In genomic region chr13:100493313-100493712, GRCm38 (mm10) we compare ENCODE assay signal across 14 mouse cellular contexts. TPM values are rescaled to one million over a fixed set of nuclear protein-coding genes. Genes with fewer than 3 reads are reported as not detected.
DNase-seq lines count a peak whose midpoint lies in the region; ATAC-seq and TF ChIP-seq lines count a peak whose summit lies in the region.
"Had no signal": no experiment of that assay in that cellular context is flagged by ENCODE, and none has a peak within 500 bp of the region (broad histone marks: within the 10 kb centered on the region; RNA-seq: fewer than 3 reads in every experiment).

No protein-coding gene starts in this region.

- ATAC-seq in CD4-positive, CD25-positive, alpha-beta regulatory T cell, adult 4 months = no peak
- ATAC-seq in stomach, postnatal 0 days (ENCODE audit: low FRiP score, low TSS enrichment) = peak; percentile 78
- ATAC-seq in midbrain, embryonic 13.5 days = no peak
- ATAC-seq in cerebellum, adult (ENCODE audit: insufficient number of reproducible peaks, low FRiP score, low TSS enrichment) = no peak

- peaks cover 16% of the 10 kb centered on the region for H3K36me3 ChIP-seq in limb, embryonic 10.5 days
- no peaks in the 10 kb centered on the region; the same call in 1 of the 2 replicates for H3K36me3 ChIP-seq in stomach, postnatal 0 days (ENCODE audit: control insufficient read depth, insufficient read depth, low read length)
- peaks cover 9% of the 10 kb centered on the region for H3K36me3 ChIP-seq in midbrain, embryonic 13.5 days

- H3K4me1 ChIP-seq in lung, adult 2 months (ENCODE audit: control insufficient read depth, insufficient read depth, low read length) = no peaks in the 10 kb centered on the region; the same call in 1 of the 2 replicates
- H3K4me1 ChIP-seq in limb, embryonic 10.5 days = peaks cover 5% of the 10 kb centered on the region
- H3K4me1 ChIP-seq in stomach, postnatal 0 days (replicated peaks; ENCODE audit: control insufficient read depth, insufficient read depth) = no peaks in the 10 kb centered on the region
- peaks cover 14% of the 10 kb centered on the region for H3K4me1 ChIP-seq in midbrain, embryonic 13.5 days (replicated peaks)

- H3K4me2 ChIP-seq in stomach, postnatal 0 days (replicated peaks; ENCODE audit: low read depth) = no peak overlapping the region
- H3K4me2 ChIP-seq in midbrain, embryonic 13.5 days (replicated peaks) = no peak overlapping the region

- TF ChIP-seq CTCF in lung, adult 2 months (IDR thresholded peaks at IDR 0.05; ENCODE audit: insufficient read depth, low read length) = no peak
- TF ChIP-seq CTCF in stomach, postnatal 0 days (IDR thresholded peaks at IDR 0.05; ENCODE audit: low read depth) = no peak

- H3K4me3 ChIP-seq in lung, adult 2 months (replicated peaks; ENCODE audit: extremely low read depth, low read depth, low read length) = no peak overlapping the region
- no peak overlapping the region for H3K4me3 ChIP-seq in limb, embryonic 10.5 days
- no peak overlapping the region for H3K4me3 ChIP-seq in stomach, postnatal 0 days (ENCODE audit: low read depth, low read length)
- H3K4me3 ChIP-seq in midbrain, embryonic 13.5 days (replicated peaks) = no peak overlapping the region

- H3K9me3 ChIP-seq in limb, embryonic 10.5 days (replicated peaks) = no peaks in the 10 kb centered on the region
- H3K9me3 ChIP-seq in stomach, postnatal 0 days (ENCODE audit: control insufficient read depth, low read length) = no peaks in the 10 kb centered on the region
- H3K9me3 ChIP-seq in midbrain, embryonic 13.5 days = no peaks in the 10 kb centered on the region
- H3K9me3 ChIP-seq: liver, embryonic 13.5 days; neural tube, embryonic 13.5 days had no signal

- no peaks in the 10 kb centered on the region for H3K27me3 ChIP-seq in limb, embryonic 10.5 days (ENCODE audit: low read depth, poor library complexity, severe bottlenecking)
- no peaks in the 10 kb centered on the region for H3K27me3 ChIP-seq in stomach, postnatal 0 days (ENCODE audit: control insufficient read depth, insufficient read depth, low read length)
- H3K27me3 ChIP-seq in midbrain, embryonic 13.5 days = no peaks in the 10 kb centered on the region
- H3K27me3 ChIP-seq: liver, embryonic 13.5 days; neural tube, embryonic 13.5 days had no signal

- H3K9ac ChIP-seq in stomach, postnatal 0 days (ENCODE audit: low read length) = no peak overlapping the region
- H3K9ac ChIP-seq in midbrain, embryonic 13.5 days (replicated peaks) = no peak overlapping the region
- H3K9ac ChIP-seq: liver, embryonic 13.5 days; neural tube, embryonic 13.5 days had no signal

- peak; percentile 20 for DNase-seq in CD4-positive, CD25-positive, alpha-beta regulatory T cell, adult 2 months (ENCODE audit: low read depth, low spot score)
- DNase-seq in lung, postnatal 10 days = peak; percentile 6
- no peak for DNase-seq in lung, adult 2 months
- DNase-seq in limb, embryonic 10.5 days (ENCODE audit: low spot score) = peak; percentile 25
- peak; percentile 51 for DNase-seq in stomach, postnatal 0 days (ENCODE audit: low spot score)
- DNase-seq: adrenal gland, adult 8-10 months; gastrocnemius, postnatal 36 days; kidney, postnatal 25 days; liver, embryonic 13.5 days had no signal

- no peak for TF ChIP-seq EP300 in stomach, postnatal 0 days (optimal IDR thresholded peaks at IDR 0.05)

- 46% methylated on average over 8 of the region's 8 CpGs for WGBS in lung, adult 2 months
- 78% methylated on average over 8 of the region's 8 CpGs for WGBS in limb, embryonic 10.5 days
- 59% methylated on average over 8 of the region's 8 CpGs for WGBS in stomach, postnatal 0 days
- WGBS in midbrain, embryonic 13.5 days = 79% methylated on average over 8 of the region's 8 CpGs

- TF ChIP-seq POLR2A in lung, adult 2 months (IDR thresholded peaks at IDR 0.05; ENCODE audit: borderline replicate concordance, extremely low read depth, low read depth, low read length) = no peak

- no peak overlapping the region for H3K27ac ChIP-seq in limb, embryonic 10.5 days
- 0 out of 2 replicates have a peak overlapping the region, but pooled peaks have one; percentile 14 for H3K27ac ChIP-seq in stomach, postnatal 0 days (replicated peaks)
- no peak overlapping the region for H3K27ac ChIP-seq in midbrain, embryonic 13.5 days
- H3K27ac ChIP-seq: left cerebral cortex, adult 2 months; liver, embryonic 13.5 days; neural tube, embryonic 13.5 days had no signal

RNA-seq across cellular contexts. Expression of gene Gtf2h2, which starts 0.9 kb away (rescaled TPM):
- 10 to 100 TPM; 59.2 to 59.8 TPM for polyA plus RNA-seq in CD4-positive, CD25-positive, alpha-beta regulatory T cell, adult 4 months (2017; shearing (Covaris generic))
- polyA plus RNA-seq in lung, adult 2 months (2012; rRNA removed) = 16.9 and 17.2 TPM in 2 replicates
- 91.7 and 99.3 TPM in 2 replicates for polyA plus RNA-seq in limb, embryonic 10.5 days (2016; fragmentation: Nextera tagmentation; extraction: Ambion mirVana)
- 25.3 and 25.7 TPM in 2 replicates for polyA plus RNA-seq in stomach, postnatal 0 days (2015; fragmentation: Nextera tagmentation; extraction: Ambion mirVana)
- polyA plus RNA-seq in midbrain, embryonic 13.5 days (2015; fragmentation: Nextera tagmentation; extraction: Ambion mirVana) = 75.9 and 79.6 TPM in 2 replicates

RNA-seq across cellular contexts. Expression of gene Naip1, which starts 40.6 kb away (rescaled TPM):
- under 1 TPM in 1 of 2 experiments, not detected in 1; 0.20 TPM for polyA plus RNA-seq in CD4-positive, CD25-positive, alpha-beta regulatory T cell, adult 4 months (2017; shearing (Covaris generic))
- 0.12 TPM in 2 replicates for polyA plus RNA-seq in lung, adult 2 months (2012; rRNA removed)
- polyA plus RNA-seq in limb, embryonic 10.5 days (2016; fragmentation: Nextera tagmentation; extraction: Ambion mirVana) = not detected in 2 replicates
- 0.06 and 0.10 TPM in 2 replicates for polyA plus RNA-seq in stomach, postnatal 0 days (2015; fragmentation: Nextera tagmentation; extraction: Ambion mirVana)
- not detected in 2 replicates for polyA plus RNA-seq in midbrain, embryonic 13.5 days (2015; fragmentation: Nextera tagmentation; extraction: Ambion mirVana)
- polyA plus RNA-seq: liver, embryonic 13.5 days had no signal

RNA-seq across cellular contexts. Expression of gene Ocln, which starts 59.2 kb away (rescaled TPM):
- under 1 TPM; 0.69 to 0.82 TPM for polyA plus RNA-seq in CD4-positive, CD25-positive, alpha-beta regulatory T cell, adult 4 months (2017; shearing (Covaris generic))
- polyA plus RNA-seq in lung, adult 2 months (2012; rRNA removed) = 15.0 and 21.3 TPM in 2 replicates
- polyA plus RNA-seq in limb, embryonic 10.5 days (2016; fragmentation: Nextera tagmentation; extraction: Ambion mirVana) = 1.3 and 1.8 TPM in 2 replicates
- polyA plus RNA-seq in stomach, postnatal 0 days (2015; fragmentation: Nextera tagmentation; extraction: Ambion mirVana) = 65.7 and 66.0 TPM in 2 replicates
- polyA plus RNA-seq in midbrain, embryonic 13.5 days (2015; fragmentation: Nextera tagmentation; extraction: Ambion mirVana) = 3.6 and 4.3 TPM in 2 replicates
